Mouse (Mus musculus): ENCODE results near the gene Snd1. TPM values are rescaled to one million over a fixed set of nuclear protein-coding genes. Genes with fewer than 3 reads are reported as not detected.

Gene Snd1
- total RNA-seq, 2 experiments from 2014 or later, result 126 TPM

GRCm38 (mm10) chr6:28789685-28790084, 314.7 kb downstream of the Snd1 start:
- no peak for DNase-seq (ENCODE audit: low spot score in 2 of 2)

GRCm38 (mm10) chr6:28791183-28791582, 316.2 kb downstream of the Snd1 start:
- DNase-seq (ENCODE audit: low spot score in 2 of 2), result peak in 1 of 2 experiments; percentile 16

- no peak for DNase-seq (ENCODE audit: low spot score in 2 of 2)
Observed at GRCm38 (mm10) chr6:28791809-28792208, 316.9 kb downstream of the Snd1 start.

- no peak for DNase-seq (ENCODE audit: low spot score in 2 of 2)
Observed at GRCm38 (mm10) chr6:28795380-28795779, 320.4 kb downstream of the Snd1 start.

- peak in 1 of 2 experiments; percentile 19 for DNase-seq (ENCODE audit: low spot score in 2 of 2)
Observed at GRCm38 (mm10) chr6:28795792-28796515, 321.0 kb downstream of the Snd1 start.

- no peak for DNase-seq (ENCODE audit: low spot score in 2 of 2)
Observed at GRCm38 (mm10) chr6:28799818-28800217, 324.9 kb downstream of the Snd1 start.

- DNase-seq (ENCODE audit: low spot score in 2 of 2), result no peak
Observed at GRCm38 (mm10) chr6:28800976-28801375, 326.0 kb downstream of the Snd1 start.

GRCm38 (mm10) chr6:28803678-28804279, 328.8 kb downstream of the Snd1 start:
- no peak for DNase-seq (ENCODE audit: low spot score in 2 of 2)

- DNase-seq (ENCODE audit: low spot score in 2 of 2), result no peak
Observed at GRCm38 (mm10) chr6:28804751-28805150, 329.8 kb downstream of the Snd1 start.

GRCm38 (mm10) chr6:28813057-28813456, 338.1 kb downstream of the Snd1 start:
- DNase-seq (ENCODE audit: low spot score in 2 of 2), result no peak

- DNase-seq (ENCODE audit: low spot score in 2 of 2), result no peak
Observed at GRCm38 (mm10) chr6:28814895-28815294, 340.0 kb downstream of the Snd1 start.

GRCm38 (mm10) chr6:28817039-28817438, 342.1 kb downstream of the Snd1 start:
- DNase-seq (ENCODE audit: low spot score in 2 of 2), result peak in 1 of 2 experiments; percentile 46

- DNase-seq (ENCODE audit: low spot score in 2 of 2), result peak in 1 of 2 experiments; percentile 37
Observed at GRCm38 (mm10) chr6:28819509-28820358, 344.8 kb downstream of the Snd1 start.

- no peak for DNase-seq (ENCODE audit: low spot score in 2 of 2)
Observed at GRCm38 (mm10) chr6:28822296-28822695, 347.4 kb downstream of the Snd1 start.

- DNase-seq (ENCODE audit: low spot score in 2 of 2), result no peak
Observed at GRCm38 (mm10) chr6:28823375-28823774, 348.4 kb downstream of the Snd1 start.

GRCm38 (mm10) chr6:28823802-28824201, 348.9 kb downstream of the Snd1 start:
- DNase-seq (ENCODE audit: low spot score in 2 of 2), result no peak

GRCm38 (mm10) chr6:28825894-28826293, 351.0 kb downstream of the Snd1 start:
- DNase-seq (ENCODE audit: low spot score in 2 of 2), result no peak

- peak in 1 of 2 experiments; percentile 34 for DNase-seq (ENCODE audit: low spot score in 2 of 2)
Observed at GRCm38 (mm10) chr6:28826689-28827389, 351.9 kb downstream of the Snd1 start.

- no peak for DNase-seq (ENCODE audit: low spot score in 2 of 2)
Observed at GRCm38 (mm10) chr6:28827565-28827964, 352.6 kb downstream of the Snd1 start.

GRCm38 (mm10) chr6:28828593-28828992, 353.7 kb downstream of the Snd1 start:
- peak; percentile 50 to 69 for DNase-seq (ENCODE audit: low spot score in 2 of 2)

GRCm38 (mm10) chr6:28830306-28830705, 355.4 kb downstream of the Snd1 start:
- DNase-seq (ENCODE audit: low spot score in 2 of 2), result no peak

Data from layer of hippocampus, postnatal 10 days (tissue).